Mouse (Mus musculus): Measurements from ENCODE around the gene Mr1. TPM values are rescaled to one million over a fixed set of nuclear protein-coding genes. Genes with fewer than 3 reads are reported as not detected.

The Mr1 gene
- total RNA-seq, 2 experiments from 2014 or later, result 2.2 to 3.3 TPM

DNA sequence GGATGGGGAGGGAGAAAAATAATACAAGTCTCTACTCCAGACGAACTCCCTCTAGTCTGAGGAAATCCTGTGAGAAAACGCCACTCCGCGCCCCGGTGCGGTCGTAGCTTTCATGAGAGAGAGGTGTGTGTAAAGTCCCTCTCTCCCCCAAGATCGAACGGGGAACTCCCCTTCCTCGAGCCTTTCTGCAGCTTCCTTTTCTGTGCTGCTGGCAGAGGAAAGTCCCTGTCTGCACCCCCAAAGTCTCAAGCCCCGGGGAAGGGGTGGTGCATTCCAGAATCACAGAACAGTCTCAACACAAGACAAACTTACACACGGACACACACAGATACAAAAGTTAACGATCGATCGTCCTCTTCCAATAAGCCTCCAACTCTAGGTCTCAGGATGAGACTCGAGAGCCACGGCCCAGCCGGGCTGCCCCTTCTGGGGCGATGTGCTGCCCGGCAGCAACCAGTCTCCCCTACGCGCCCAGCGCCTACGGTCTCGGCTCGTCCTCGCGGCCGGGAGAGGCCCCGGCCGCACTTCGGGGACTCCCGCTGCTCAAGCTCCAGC, 48.6 kb downstream of the Mr1 start:
- DNase-seq (ENCODE audit: extremely low spot score in 1 of 2, low spot score in 1 of 2), result no peak

DNA sequence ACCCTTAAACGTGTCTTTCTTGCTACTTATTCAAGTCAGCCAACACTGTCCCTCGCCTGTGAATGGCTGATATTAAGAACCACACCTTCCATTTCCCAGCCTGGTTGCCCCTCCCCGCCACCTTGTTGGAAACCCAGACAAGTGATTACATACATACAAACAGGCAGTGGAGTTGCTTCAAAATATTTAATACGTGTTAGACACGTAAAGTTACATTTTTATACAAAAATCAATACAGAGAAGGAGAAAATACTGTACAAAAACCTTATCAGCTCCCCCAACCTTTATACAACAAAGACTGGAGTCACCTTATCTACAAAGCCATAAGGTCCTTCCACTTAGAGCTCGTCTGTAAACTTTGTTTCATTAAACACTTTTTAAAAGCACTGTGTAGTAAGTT, 49.3 kb downstream of the Mr1 start:
- no peak for DNase-seq (ENCODE audit: extremely low spot score in 1 of 2, low spot score in 1 of 2)

DNA sequence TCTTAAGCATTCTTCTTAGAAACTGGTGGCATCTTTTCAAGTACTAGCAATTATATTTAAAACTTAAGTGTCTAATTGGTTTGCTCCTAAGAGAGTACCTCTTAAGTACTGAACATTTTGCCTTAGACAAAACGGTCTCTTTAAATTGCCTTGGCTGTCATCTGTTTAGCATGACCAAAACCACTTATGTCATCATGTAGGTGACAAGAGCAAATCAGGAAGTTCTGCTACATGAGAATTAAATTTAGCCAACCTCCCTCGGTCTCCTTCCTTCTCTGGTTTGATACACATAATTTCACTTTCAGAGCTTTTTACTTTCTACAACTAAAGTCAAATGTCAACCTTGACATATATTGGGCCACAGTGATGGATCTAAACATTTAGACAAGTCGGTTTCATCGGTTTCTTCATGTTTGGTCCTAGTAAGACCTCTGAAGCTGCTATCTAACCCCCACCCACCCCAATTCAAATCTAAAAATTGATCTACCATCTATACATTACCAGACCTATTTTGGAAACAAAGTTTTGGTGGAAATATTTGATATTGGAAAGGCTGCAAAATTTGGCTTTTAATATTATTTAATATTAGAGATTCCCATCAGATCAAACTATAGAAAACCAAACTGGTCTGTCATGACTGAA, 49.9 kb downstream of the Mr1 start:
- DNase-seq (ENCODE audit: extremely low spot score in 1 of 2, low spot score in 1 of 2), result no peak

DNA sequence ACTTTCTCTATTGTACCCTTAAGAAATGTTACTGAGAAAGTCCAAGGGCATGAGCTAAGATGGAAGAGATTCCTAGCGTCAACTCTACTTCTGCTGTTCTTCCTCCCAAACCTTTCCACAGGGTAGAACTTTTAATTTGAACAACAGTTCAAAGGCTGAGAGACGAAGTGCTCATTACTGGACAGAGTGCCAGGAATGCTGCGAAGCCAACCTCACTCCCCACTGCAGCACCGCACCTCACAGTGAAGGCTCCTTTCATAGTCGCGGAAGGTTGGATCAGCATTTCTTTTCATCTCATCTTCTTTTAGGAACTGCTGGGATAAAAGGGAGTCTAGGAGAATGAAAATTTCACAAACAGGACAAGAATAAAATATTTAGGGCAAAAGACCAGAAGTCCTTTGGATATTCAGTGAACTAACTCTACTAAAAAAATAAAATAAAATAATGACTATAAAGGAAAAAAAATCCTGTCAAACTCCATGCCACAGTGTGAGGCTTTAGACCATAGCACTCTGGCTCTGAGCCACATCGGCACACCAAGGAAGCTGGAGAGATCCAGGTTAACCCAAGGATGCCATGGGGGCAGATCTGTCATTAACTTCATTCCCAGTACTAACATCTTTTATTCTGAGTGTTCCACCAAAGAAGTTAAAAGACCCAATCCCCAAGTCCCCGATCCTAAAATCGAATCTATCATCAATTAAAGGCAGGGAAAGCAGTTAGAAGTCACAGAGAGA, 52.5 kb downstream of the Mr1 start:
- DNase-seq (ENCODE audit: extremely low spot score in 1 of 2, low spot score in 1 of 2), result no peak

DNA sequence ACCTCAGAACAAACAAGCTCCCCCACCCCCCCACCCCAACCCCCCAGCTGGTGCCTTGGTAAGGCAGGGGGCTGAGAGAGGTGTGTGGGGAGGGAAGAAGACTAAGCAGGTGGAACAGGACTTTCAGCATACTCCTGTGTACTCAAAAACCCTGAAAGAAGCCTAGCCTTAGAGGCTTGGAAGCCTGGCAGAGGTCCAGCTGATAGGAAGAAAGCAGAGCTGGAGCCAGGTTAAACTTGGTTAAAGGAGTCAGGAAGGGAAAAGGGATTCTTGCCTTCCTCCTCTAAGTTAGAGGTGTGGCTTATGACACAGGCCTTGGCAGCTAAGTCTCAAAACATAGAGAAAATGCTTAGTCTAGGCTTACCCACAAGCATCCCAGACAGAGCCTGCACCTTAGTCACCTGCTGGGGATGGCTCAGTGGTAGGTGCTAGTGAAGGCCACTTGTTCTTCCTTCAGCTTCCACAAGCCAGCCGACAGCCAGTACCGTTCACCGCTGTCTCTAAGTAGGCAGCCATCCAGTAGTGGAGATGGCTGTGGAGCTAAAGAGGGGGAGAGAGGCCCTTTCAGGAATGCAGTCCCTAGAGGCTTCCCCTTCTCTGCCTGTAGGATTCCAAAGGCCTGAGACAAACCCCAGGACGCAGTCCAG, 53.3 kb downstream of the Mr1 start:
- no peak for DNase-seq (ENCODE audit: extremely low spot score in 1 of 2, low spot score in 1 of 2)

DNA sequence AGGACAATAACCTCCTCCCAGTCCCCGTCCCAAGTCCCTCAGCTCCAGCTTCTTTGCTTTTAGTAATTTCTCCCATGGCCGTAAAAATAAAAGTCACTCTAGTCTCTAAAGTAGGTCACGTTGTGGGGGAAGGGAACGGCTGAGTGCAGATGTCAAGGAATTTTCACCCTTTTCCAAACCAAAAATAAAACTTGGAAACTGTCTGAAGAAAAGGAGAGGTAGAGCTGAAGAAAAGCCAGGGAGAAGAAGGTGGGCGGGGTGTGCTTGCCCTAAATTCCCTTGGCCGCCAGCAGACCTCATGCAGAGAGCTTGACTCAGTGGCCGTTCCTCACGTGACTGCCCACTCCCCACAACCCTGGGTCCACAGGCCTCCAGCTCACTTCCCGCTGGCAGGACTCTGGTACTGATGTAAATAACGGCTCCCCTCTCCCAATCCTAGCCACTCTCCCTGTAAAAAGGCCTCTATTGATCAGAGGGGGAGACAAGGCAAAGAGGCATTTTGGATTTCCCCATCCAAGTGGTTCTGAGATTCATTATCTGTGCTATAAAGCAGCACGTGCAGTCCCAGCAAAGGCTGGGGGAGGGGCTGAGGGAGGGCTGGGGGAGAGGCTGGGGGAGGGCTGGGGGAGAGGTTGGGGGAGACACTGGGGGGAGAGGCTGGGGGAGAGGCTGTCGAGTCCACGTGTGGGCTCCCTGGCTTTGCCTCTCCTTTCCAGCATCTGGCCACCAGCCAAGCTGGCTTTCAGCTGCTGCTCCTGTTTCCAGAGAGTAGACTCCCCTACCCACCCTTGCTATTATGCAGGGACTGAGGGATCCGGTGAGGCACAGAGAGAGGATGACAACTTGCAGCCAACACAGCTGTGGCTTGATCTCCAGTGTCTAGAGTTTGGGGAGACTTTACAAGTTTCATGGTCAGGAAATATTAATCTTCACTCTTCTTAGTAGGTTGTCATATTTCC, 54.5 kb downstream of the Mr1 start:
- DNase-seq (ENCODE audit: extremely low spot score in 1 of 2, low spot score in 1 of 2), result peak in 1 of 2 experiments; percentile 56

DNA sequence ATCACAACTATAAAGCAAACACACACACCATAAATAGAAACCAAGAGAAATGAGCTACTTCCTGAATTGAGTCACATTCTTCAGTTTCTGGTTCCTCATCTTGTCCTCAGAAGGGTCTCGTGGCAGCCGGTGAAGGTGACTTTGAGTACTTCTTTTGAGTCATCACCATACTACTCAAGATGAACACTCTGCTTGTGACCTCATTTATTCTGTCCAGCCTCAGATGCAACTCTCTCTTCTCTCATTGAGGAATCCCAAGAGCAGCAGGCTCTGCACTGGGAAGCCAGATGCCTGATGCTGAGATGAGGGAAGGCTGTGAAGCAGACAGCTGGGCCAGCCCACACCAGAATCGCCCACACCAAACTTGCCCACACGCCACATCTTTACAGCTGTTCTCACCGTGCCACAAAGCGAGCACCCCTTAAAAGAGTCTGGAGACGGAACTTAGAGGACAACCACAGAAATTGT, 55.2 kb downstream of the Mr1 start:
- no peak for DNase-seq (ENCODE audit: extremely low spot score in 1 of 2, low spot score in 1 of 2)

DNA sequence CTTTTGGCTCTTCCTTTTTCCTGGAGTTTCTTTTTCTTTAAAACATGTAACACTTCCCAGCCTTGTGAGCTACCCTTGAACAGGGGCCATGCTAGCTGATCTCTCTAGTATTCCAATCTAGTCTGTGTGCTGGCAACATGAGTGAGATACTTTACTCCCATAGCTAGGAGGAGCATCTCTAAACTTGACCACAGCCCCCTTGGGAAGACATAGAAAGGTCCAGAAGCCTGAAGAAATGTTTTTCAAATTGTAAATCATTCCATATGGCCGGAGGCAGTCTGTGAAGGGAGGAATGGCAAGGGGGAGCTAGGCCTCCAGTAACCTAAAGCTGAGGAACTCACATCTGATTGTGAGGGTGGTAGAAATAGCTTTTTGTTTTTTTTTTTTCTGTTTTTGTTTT, 55.9 kb downstream of the Mr1 start:
- no peak for DNase-seq (ENCODE audit: extremely low spot score in 1 of 2, low spot score in 1 of 2)

DNA sequence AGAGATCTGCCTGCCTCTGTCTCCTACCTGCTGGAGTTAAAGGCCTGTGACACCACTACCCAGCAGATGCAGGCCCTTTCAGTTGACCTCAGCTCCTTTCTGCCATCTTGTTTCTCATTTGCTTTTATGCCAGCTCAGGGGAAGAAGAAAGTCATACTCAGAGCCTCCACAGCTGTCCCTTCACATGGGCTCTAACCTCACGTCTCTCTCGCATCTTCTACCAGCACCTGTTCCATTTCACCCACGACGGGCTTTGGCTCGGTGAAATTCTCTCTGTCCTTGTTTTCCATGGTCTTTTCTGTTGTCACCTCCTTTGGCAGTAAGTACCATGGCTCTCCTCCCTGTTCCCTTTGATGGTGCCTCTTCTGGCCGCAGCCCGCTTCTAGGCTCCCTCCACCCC, 56.3 kb downstream of the Mr1 start:
- no peak for DNase-seq (ENCODE audit: extremely low spot score in 1 of 2, low spot score in 1 of 2)

DNA sequence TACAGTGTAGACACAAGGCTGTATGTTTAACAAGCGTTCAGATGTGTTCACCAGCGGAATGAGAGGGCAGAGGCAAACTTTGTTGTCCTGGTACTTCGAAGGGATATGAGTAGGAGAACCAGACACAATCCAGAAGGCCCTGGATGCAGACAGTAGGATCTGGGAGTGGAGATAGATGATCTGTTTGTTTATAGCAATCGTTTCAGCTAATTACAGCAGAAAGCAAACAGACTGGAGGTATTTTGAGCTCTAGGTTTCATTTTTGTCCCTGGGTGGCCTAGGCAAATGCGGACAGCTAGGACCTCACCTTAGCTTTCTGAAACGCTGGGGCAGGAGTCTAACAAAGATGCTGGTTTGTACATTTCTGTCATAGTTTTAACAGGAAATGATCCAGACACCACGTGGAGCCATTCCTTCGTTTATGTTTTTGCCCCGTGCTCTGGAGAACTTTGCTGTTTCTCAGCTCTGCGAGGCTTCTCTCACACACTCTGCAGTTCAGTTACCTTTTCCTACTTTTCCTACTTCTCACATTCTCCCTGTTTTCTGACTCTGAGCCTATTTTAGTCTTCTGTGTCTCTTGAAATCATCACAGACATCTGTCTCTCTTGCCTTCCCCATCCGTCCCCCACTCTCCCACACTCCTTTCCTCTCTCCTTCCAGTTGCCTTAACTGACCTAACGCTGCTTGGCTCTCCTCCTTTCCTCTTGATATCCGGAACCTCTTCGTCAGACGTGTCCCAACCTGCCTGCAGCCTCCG, 57.6 kb downstream of the Mr1 start:
- DNase-seq (ENCODE audit: extremely low spot score in 1 of 2, low spot score in 1 of 2), result no peak

DNA sequence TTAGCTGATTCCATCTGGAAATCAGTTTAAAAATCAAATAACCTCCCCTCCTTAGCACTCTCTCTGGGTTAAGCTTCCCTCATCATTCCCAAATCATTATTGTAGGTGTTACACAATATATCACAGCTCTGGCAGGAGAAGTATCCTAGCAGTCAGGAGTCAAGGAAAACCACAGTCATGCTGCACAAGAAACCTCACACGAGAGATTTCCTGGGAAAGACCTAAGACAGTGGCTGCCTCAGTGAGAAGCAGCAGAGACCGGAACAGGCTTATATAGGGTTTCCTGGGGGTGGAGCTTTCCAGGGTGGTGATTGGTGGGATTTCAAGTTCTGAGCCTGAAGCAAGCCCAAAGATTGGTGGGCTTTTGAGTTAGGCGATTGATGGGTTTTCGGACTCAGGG, 58.6 kb downstream of the Mr1 start:
- DNase-seq (ENCODE audit: extremely low spot score in 1 of 2, low spot score in 1 of 2), result no peak

DNA sequence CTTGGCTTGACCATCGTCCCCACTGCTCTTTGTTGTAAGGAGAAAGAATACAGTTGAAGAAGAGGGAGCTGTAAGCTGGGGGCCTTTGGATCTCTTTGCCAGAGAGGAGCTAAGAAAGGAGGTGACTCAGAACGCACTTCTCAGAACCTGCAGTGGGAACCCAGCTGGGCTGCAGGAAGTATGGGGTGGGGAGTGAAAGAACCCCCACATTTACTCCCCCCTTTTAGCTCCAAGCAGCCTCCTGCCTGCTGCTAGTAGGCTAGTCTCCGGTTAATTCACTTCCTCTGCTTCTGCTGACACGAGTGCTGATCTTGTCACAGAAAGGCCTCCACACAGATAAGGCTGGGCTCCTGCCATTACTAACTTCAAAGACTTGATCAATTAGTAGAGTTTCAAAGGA, 59.7 kb downstream of the Mr1 start:
- DNase-seq (ENCODE audit: extremely low spot score in 1 of 2, low spot score in 1 of 2), result no peak

DNA sequence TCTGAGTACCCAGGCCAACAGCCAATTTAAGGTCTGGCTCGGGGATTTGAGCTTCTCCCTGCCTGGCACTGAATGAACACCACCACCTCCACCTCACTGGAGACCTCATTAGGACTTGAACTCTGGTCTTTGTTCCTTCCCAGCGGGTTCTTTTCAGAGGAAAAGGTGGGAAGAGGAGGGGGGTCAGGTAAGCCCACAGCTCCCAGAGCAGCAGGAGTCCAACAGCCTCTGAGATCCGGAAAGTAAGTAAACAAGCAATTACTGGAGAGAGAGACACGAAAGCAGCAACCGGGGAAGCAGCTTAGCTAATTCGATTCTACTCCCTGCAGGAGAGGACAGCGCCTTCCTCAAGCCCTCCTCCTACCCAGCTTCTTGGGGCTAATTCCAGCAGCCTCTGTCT, 60.2 kb downstream of the Mr1 start:
- no peak for DNase-seq (ENCODE audit: extremely low spot score in 1 of 2, low spot score in 1 of 2)

DNA sequence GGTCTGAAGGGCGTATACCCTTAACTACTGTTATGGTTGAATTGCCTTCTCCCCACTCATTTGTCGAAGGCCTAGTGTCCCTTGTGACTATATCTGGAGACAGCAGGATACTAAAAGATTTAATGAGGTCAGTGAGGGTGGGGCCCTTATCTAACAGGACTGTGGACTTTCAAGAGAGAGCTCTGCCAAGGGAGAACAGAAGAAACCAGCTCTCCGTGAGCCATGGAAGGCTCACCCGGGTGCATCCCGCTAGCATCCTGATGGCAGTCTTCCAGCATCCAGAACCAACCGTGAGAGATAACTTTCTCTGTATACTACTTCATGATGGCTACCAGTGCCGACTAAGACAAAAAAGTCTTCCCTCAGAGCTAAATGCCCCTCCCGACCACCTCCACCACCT, 61.8 kb downstream of the Mr1 start:
- DNase-seq (ENCODE audit: extremely low spot score in 1 of 2, low spot score in 1 of 2), result no peak

DNA sequence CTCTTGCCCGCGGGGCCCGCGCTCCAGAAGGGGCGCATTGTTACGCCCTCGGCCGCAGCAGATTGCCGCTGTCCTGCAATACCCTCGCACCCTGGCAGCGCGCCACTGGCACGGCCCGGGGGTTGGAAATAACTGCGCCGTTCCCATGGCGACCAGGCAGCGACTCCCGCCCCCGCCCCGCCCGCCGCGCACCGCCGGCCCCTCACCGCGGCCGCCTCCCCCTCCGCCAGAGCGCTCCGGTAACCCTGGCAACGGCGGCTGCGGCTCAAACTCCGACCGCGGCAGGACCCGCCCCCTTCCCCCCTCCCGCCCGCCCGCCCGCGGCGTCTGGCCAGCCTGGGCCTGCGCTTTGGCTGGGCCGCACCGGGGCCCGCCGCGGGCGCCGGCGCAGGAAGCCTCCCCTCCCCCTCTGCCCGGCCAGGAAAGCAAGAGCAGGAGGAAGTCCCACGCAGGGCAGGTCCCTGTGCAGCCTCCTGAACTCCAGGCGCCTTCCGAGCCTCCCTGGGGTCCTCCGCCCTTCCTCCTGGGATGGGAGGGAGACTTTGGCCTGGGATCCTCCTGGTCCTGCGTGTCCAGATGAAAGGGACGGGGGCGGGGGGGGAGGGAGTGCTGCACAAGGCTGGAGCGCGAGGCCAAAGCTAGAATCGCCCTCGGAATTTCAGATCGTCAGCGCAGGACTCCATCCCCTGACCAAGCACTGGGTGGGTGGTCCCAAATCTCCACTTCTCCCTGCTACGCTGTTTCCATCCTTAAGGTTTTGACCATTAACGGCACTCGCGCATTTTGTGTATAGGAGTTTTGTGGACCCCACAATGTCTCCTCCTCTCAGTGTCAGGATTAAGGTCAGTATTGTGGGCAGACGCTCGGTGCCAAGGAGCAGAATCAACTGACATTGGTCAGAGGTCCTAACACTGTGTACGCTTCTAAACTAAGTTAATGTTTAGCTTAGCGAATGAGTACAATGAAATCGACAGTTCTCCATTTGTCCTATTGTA, 63.0 kb downstream of the Mr1 start:
- DNase-seq (ENCODE audit: extremely low spot score in 1 of 2, low spot score in 1 of 2), result peak; percentile 91 to 92

DNA sequence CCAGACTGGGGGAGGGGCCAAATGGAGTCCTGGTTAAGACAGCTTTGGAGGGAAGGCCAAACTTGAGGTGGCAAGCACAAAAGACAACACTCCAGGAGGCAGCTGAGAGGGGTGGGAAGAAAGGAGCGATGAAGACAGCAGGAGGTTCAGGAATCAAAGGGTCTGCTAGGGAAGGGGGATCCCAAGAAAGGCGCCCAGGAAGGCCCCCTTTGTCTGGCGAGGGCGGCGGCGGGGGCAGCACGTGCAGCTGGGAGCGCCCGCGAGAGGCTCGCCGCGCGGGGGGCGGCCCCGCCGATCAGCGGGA, 63.7 kb downstream of the Mr1 start:
- no peak for DNase-seq (ENCODE audit: extremely low spot score in 1 of 2, low spot score in 1 of 2)

DNA sequence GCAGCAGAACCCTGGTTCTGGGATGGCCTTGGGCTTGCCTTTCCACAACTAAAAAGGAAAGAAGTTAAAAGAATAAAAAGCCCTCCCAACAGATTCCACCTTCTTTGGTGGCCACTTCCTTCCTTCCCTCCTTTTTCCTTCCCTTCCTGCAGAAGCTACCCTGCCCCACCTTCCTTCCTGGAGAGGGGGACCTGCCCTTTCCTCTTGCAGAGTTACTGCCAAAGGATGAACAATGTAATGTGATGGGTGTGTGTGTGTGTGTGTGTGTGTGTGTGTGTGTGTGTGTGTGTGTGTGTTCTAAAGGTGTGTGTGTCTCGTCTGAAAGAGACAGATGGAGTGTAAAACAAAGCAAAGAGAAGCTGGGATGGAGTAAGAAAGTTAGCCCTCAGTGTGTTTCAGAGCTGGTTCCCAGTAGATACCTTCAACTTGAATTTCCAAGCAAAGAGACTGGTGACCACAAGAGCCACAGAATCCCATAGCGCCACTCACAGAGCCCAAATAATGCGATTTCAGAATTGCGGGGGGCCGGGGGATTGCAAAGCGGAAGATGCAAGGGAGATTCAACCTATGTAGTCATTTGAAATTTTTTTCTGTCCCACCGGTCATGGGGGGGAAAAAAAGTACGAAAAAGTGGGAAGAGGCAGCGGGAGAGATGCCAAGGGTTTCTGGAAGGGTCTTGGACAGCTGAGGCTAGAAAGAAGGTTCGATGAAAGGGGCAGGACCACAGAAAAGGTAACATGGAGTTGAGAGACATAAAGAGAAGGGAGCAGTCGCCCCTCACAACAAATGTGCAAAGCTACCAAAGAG, 64.3 kb downstream of the Mr1 start:
- DNase-seq (ENCODE audit: extremely low spot score in 1 of 2, low spot score in 1 of 2), result no peak

DNA sequence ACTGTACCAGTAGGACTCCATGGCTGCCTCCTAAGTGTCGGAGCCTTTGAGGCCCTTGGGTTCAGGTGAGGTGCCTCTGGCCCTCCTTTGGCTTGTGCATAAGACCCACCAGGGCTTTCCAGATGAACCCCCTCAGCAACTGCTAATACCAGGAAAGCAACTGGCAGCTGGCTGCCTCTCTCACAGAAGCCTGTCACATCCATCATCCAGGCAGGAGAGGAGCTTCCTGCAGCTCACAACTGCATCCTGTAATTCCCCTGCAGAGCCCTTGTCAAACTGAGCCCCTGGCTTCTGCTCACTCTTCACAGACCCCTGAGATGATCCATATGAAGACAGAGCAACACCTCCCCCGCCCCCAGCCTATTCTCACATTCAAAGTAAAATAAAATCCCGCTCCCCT, 68.9 kb downstream of the Mr1 start:
- no peak for DNase-seq (ENCODE audit: extremely low spot score in 1 of 2, low spot score in 1 of 2)

Data from layer of hippocampus, postnatal 25 days (tissue).